In the genomic region with DNA sequence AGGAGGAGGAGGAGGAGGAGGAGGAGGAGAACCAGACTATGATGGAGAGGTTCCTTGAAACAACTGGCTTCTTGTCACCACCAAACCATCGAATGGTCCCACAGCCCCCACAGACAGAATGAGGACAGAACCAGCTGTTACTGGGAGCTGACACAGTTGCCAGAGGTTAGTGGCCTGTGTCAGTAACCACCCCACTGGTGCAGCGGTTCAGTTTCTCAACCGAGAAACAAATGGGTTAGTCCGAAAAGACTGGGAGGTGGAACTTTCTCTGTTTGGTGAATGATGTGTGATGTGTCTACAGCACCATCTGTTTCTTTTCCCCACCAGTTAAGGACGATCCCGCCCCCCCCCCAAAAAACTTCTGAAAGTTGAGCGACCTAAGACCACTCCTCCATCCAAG, we compare ENCODE assay signal across 8 mouse cellular contexts. TPM values are rescaled to one million over a fixed set of nuclear protein-coding genes. Genes with fewer than 3 reads are reported as not detected.
DNase-seq lines count a peak whose midpoint lies in the region; ATAC-seq and TF ChIP-seq lines count a peak whose summit lies in the region.
"Had no signal": no experiment of that assay in that cellular context is flagged by ENCODE, and none has a peak within 500 bp of the region (broad histone marks: within the 10 kb centered on the region; RNA-seq: fewer than 3 reads in every experiment).

No protein-coding gene starts in this region.

- DNase-seq in lung, embryonic 14.5 days: peak; percentile 62
- DNase-seq in lung, adult 2 months: no peak
- DNase-seq in left cerebral cortex, adult 18-20 months (ENCODE audit: low spot score in 2 of 2): no peak

- WGBS in lung, embryonic 14.5 days: 2% methylated on average over 7 of the region's 7 CpGs
- 15% methylated on average over 7 of the region's 7 CpGs for WGBS in lung, adult 2 months
- WGBS in hindbrain, embryonic 12.5 days: 28% methylated on average over 7 of the region's 7 CpGs
- 10% methylated on average over 7 of the region's 7 CpGs for WGBS in lung, embryonic 15.5 days
- 9% methylated on average over 7 of the region's 7 CpGs for WGBS in stomach, embryonic 16.5 days

- peak; percentile 45; the same call in 1 of the 2 replicates for ATAC-seq in lung, embryonic 14.5 days (ENCODE audit: insufficient read depth)
- ATAC-seq in hindbrain, embryonic 12.5 days (ENCODE audit: low FRiP score): no peak
- peak; percentile 71; the same call in 1 of the 2 replicates for ATAC-seq in lung, embryonic 15.5 days (ENCODE audit: borderline replicate concordance, extremely low read depth, low FRiP score, low TSS enrichment)
- no peak for ATAC-seq in stomach, embryonic 16.5 days (ENCODE audit: insufficient read depth, low FRiP score)
- no peak for ATAC-seq in megakaryocyte progenitor cell, adult 5-6 weeks (replicated peaks; ENCODE audit: poor library complexity)

- no peak for TF ChIP-seq POLR2A in lung, adult 2 months (IDR thresholded peaks at IDR 0.05; ENCODE audit: borderline replicate concordance, extremely low read depth, low read depth, low read length)

- H3K27ac ChIP-seq in lung, embryonic 14.5 days (ENCODE audit: low read depth): no peak overlapping the region
- H3K27ac ChIP-seq in hindbrain, embryonic 12.5 days: no peak overlapping the region
- no peak overlapping the region for H3K27ac ChIP-seq in lung, embryonic 15.5 days
- no peak overlapping the region for H3K27ac ChIP-seq in stomach, embryonic 16.5 days (ENCODE audit: low read length)

- H3K4me3 ChIP-seq in lung, embryonic 14.5 days (ENCODE audit: low read depth, low read length): peak overlapping the region; percentile 58
- H3K4me3 ChIP-seq in lung, adult 2 months (replicated peaks; ENCODE audit: extremely low read depth, low read depth, low read length): no peak overlapping the region
- 0 out of 2 replicates have a peak overlapping the region, but pooled peaks have one; percentile 74 for H3K4me3 ChIP-seq in hindbrain, embryonic 12.5 days
- peak overlapping the region; percentile 83 for H3K4me3 ChIP-seq in lung, embryonic 15.5 days
- H3K4me3 ChIP-seq in stomach, embryonic 16.5 days (replicated peaks; ENCODE audit: low read length): no peak overlapping the region

- TF ChIP-seq CTCF in lung, embryonic 14.5 days (IDR thresholded peaks at IDR 0.05; ENCODE audit: low read depth): no peak
- TF ChIP-seq CTCF in lung, adult 2 months (IDR thresholded peaks at IDR 0.05; ENCODE audit: insufficient read depth, low read length): no peak

- H3K9ac ChIP-seq in lung, embryonic 14.5 days: no peak overlapping the region
- H3K9ac ChIP-seq in hindbrain, embryonic 12.5 days: no peak overlapping the region
- H3K9ac ChIP-seq in lung, embryonic 15.5 days: no peak overlapping the region
- H3K9ac ChIP-seq in stomach, embryonic 16.5 days (ENCODE audit: low read length): no peak overlapping the region

- no peaks in the 10 kb centered on the region for H3K36me3 ChIP-seq in lung, embryonic 14.5 days (ENCODE audit: insufficient read depth)
- H3K36me3 ChIP-seq in hindbrain, embryonic 12.5 days: no peaks in the 10 kb centered on the region
- H3K36me3 ChIP-seq in lung, embryonic 15.5 days: no peaks in the 10 kb centered on the region
- H3K36me3 ChIP-seq in stomach, embryonic 16.5 days (ENCODE audit: control insufficient read depth, insufficient read depth, low read length): no peaks in the 10 kb centered on the region

- no peaks in the 10 kb centered on the region for H3K4me1 ChIP-seq in lung, embryonic 14.5 days (ENCODE audit: insufficient read depth)
- H3K4me1 ChIP-seq in lung, adult 2 months (ENCODE audit: control insufficient read depth, insufficient read depth, low read length): peaks cover 2% of the 10 kb centered on the region; the same call in 1 of the 2 replicates
- H3K4me1 ChIP-seq in hindbrain, embryonic 12.5 days: peaks cover 11% of the 10 kb centered on the region
- H3K4me1 ChIP-seq in lung, embryonic 15.5 days: peaks cover 4% of the 10 kb centered on the region; the same call in 1 of the 2 replicates
- H3K4me1 ChIP-seq in stomach, embryonic 16.5 days (ENCODE audit: control insufficient read depth, insufficient read depth, low read length): peaks cover 5% of the 10 kb centered on the region

- H3K27me3 ChIP-seq in lung, embryonic 14.5 days (ENCODE audit: insufficient read depth, low read length): peaks cover 5% of the 10 kb centered on the region; the same call in 1 of the 2 replicates
- peaks cover 27% of the 10 kb centered on the region for H3K27me3 ChIP-seq in hindbrain, embryonic 12.5 days
- H3K27me3 ChIP-seq in lung, embryonic 15.5 days: peaks cover 21% of the 10 kb centered on the region; the same call in 1 of the 2 replicates
- no peaks in the 10 kb centered on the region for H3K27me3 ChIP-seq in stomach, embryonic 16.5 days (ENCODE audit: control insufficient read depth, insufficient read depth, low read length)

- peak overlapping the region; percentile 83 for H3K4me2 ChIP-seq in lung, embryonic 14.5 days
- H3K4me2 ChIP-seq in hindbrain, embryonic 12.5 days (replicated peaks): peak overlapping the region; percentile 94
- H3K4me2 ChIP-seq in lung, embryonic 15.5 days: peak overlapping the region; percentile 99
- H3K4me2 ChIP-seq in stomach, embryonic 16.5 days (ENCODE audit: low read depth, low read length): peak overlapping the region; percentile 98

- H3K9me3 ChIP-seq in lung, embryonic 14.5 days (ENCODE audit: low read depth, low read length): no peaks in the 10 kb centered on the region
- no peaks in the 10 kb centered on the region for H3K9me3 ChIP-seq in hindbrain, embryonic 12.5 days (replicated peaks)
- H3K9me3 ChIP-seq in lung, embryonic 15.5 days: no peaks in the 10 kb centered on the region
- H3K9me3 ChIP-seq in stomach, embryonic 16.5 days (replicated peaks; ENCODE audit: control insufficient read depth, low read length): no peaks in the 10 kb centered on the region

RNA-seq across cellular contexts. Expression of a gene that starts 1.0 kb away (rescaled TPM):
- 2.9 and 4.6 TPM in 2 replicates for polyA plus RNA-seq in lung, embryonic 14.5 days (2014; fragmentation: Nextera tagmentation; extraction: Ambion mirVana)
- polyA plus RNA-seq in lung, adult 2 months (2012; rRNA removed): 0.99 and 1.0 TPM in 2 replicates
- polyA plus RNA-seq in hindbrain, embryonic 12.5 days (2016; fragmentation: Nextera tagmentation; extraction: Ambion mirVana): 2.0 and 2.6 TPM in 2 replicates
- polyA plus RNA-seq in lung, embryonic 15.5 days (2015; fragmentation: Nextera tagmentation; extraction: Ambion mirVana): 3.6 and 5.5 TPM in 2 replicates
- polyA plus RNA-seq in stomach, embryonic 16.5 days (2015; fragmentation: Nextera tagmentation; extraction: Ambion mirVana): 0.72 and 0.84 TPM in 2 replicates
- total RNA-seq in megakaryocyte progenitor cell, adult 5-6 weeks (2015): 0.90 and 0.99 TPM in 2 replicates
- 0.81 and 1.00 TPM in 2 replicates for total RNA-seq in megakaryocyte progenitor cell, adult 5-6 weeks (2017)
- 1 to 10 TPM; 3.3 to 4.4 TPM for total RNA-seq in left cerebral cortex, adult 18-20 months (2021)
- total RNA-seq: MEL had no signal

Comparison
In these comparisons a context has a peak if more than half of its experiments do, and no peak if none do; other contexts are left out.
1. H3K4me3 ChIP-seq: peak in lung, embryonic 14.5 days (single experiment), hindbrain, embryonic 12.5 days (single experiment) and lung, embryonic 15.5 days (single experiment); none in lung, adult 2 months (single experiment) and stomach, embryonic 16.5 days (single experiment).
2. ATAC-seq: peak in lung, embryonic 14.5 days (single experiment) and lung, embryonic 15.5 days (single experiment); none in hindbrain, embryonic 12.5 days (single experiment), stomach, embryonic 16.5 days (single experiment) and megakaryocyte progenitor cell, adult 5-6 weeks (single experiment).
3. Peak in every context shown above with its lines, with median percentiles within 50 percentile points of each other: H3K4me2 ChIP-seq.